Mouse (Mus musculus): Measurements from ENCODE around the gene Eif3g.

The Eif3g gene

GRCm38 (mm10) chr9:20888386-20888765 is 10.0 kb downstream of the Eif3g start:
- no peak for DNase-seq (ENCODE audit: low spot score)

GRCm38 (mm10) chr9:20887704-20888385 is 10.6 kb downstream of the Eif3g start, which contains the start of gene Ppan:
Ppan (plus strand) TSS chr9:20888175.
- peak; percentile 94 for DNase-seq (ENCODE audit: low spot score)

- DNase-seq (ENCODE audit: low spot score) = no peak
These were observed 11.2 kb downstream of the Eif3g start for GRCm38 (mm10) chr9:20887191-20887590.

GRCm38 (mm10) chr9:20886563-20886962 is 11.9 kb downstream of the Eif3g start:
- DNase-seq (ENCODE audit: low spot score) = no peak

GRCm38 (mm10) chr9:20879097-20879792 is 19.2 kb downstream of the Eif3g start, which contains the start of gene Angptl6:
Angptl6 (minus strand) TSS chr9:20879727.
- DNase-seq (ENCODE audit: low spot score) = no peak

- no peak for DNase-seq (ENCODE audit: low spot score)
These were observed 19.7 kb downstream of the Eif3g start for GRCm38 (mm10) chr9:20878710-20879065.

GRCm38 (mm10) chr9:20878041-20878709 is 20.2 kb downstream of the Eif3g start:
- DNase-seq (ENCODE audit: low spot score) = peak; percentile 99

- DNase-seq (ENCODE audit: low spot score) = no peak
These were observed 21.0 kb downstream of the Eif3g start for GRCm38 (mm10) chr9:20877118-20878040.

GRCm38 (mm10) chr9:20876318-20877117 is 21.9 kb downstream of the Eif3g start:
- DNase-seq (ENCODE audit: low spot score) = no peak

- no peak for DNase-seq (ENCODE audit: low spot score)
These were observed 23.2 kb downstream of the Eif3g start for GRCm38 (mm10) chr9:20875021-20875790.

- DNase-seq (ENCODE audit: low spot score) = no peak
These were observed 24.9 kb downstream of the Eif3g start for GRCm38 (mm10) chr9:20873521-20873920.

GRCm38 (mm10) chr9:20872991-20873390 is 25.4 kb downstream of the Eif3g start:
- DNase-seq (ENCODE audit: low spot score) = no peak

GRCm38 (mm10) chr9:20870211-20871173 is 27.9 kb downstream of the Eif3g start:
- DNase-seq (ENCODE audit: low spot score) = no peak

GRCm38 (mm10) chr9:20869246-20869645 is 29.2 kb downstream of the Eif3g start:
- no peak for DNase-seq (ENCODE audit: low spot score)

- no peak for DNase-seq (ENCODE audit: low spot score)
These were observed 29.9 kb downstream of the Eif3g start, which contains the start of gene A230050P20Rik for GRCm38 (mm10) chr9:20868448-20869001. A230050P20Rik (plus strand) TSS chr9:20868642.

- DNase-seq (ENCODE audit: low spot score) = peak; percentile 74
These were observed 31.5 kb downstream of the Eif3g start for GRCm38 (mm10) chr9:20866879-20867278.

GRCm38 (mm10) chr9:20862225-20862624 is 36.2 kb downstream of the Eif3g start:
- DNase-seq (ENCODE audit: low spot score) = no peak

- no peak for DNase-seq (ENCODE audit: low spot score)
These were observed 36.6 kb downstream of the Eif3g start for GRCm38 (mm10) chr9:20861821-20862220.

- no peak for DNase-seq (ENCODE audit: low spot score)
These were observed 38.5 kb downstream of the Eif3g start for GRCm38 (mm10) chr9:20859926-20860325.
